In genomic region chr12:88370321-88370720, GRCm38 (mm10) we compare ENCODE assay signal across 29 mouse cellular contexts. TPM values are rescaled to one million over a fixed set of nuclear protein-coding genes. Genes with fewer than 3 reads are reported as not detected.
DNase-seq lines count a peak whose midpoint lies in the region; ATAC-seq and TF ChIP-seq lines count a peak whose summit lies in the region.
"Not testable (repeated sequence)": the region's sequence is repeated elsewhere in the genome, so short reads cannot be mapped to it uniquely, and the experiment has no call there.
"Had no signal": no experiment of that assay in that cellular context is flagged by ENCODE, and none has a peak within 500 bp of the region (broad histone marks: within the 10 kb centered on the region; RNA-seq: fewer than 3 reads in every experiment).

No protein-coding gene starts in this region.

- intact Hi-C loops in left cerebral cortex, adult 2 months (cut with DNase I), result not testable (repeated sequence)

- peaks cover 9 to 27% of the 10 kb centered on the region in 2 experiments for H3K4me1 ChIP-seq in MEL (ENCODE audit: control insufficient read depth in 1 of 2, insufficient read depth in 2 of 2, low read length in 2 of 2)
- not testable (repeated sequence) for H3K4me1 ChIP-seq in cortical plate, adult 2 months (ENCODE audit: control insufficient read depth, insufficient read depth, low read length); heart, postnatal 0 days (ENCODE audit: control insufficient read depth, insufficient read depth); kidney, adult 2 months (ENCODE audit: control insufficient read depth, insufficient read depth, low read length); kidney, postnatal 0 days (replicated peaks; ENCODE audit: insufficient read depth, low read length); lung, postnatal 0 days (ENCODE audit: insufficient read depth, low read depth, low read length); stomach, postnatal 0 days (replicated peaks; ENCODE audit: control insufficient read depth, insufficient read depth)

- not testable (repeated sequence) for H3K4me3 ChIP-seq in MEL (ENCODE audit: control insufficient read depth in 1 of 2, insufficient read depth in 1 of 2, low read depth in 2 of 2, low read length in 2 of 2); cortical plate, adult 2 months (ENCODE audit: insufficient read depth, low read length); heart, postnatal 0 days (ENCODE audit: low read depth, low read length); kidney, adult 2 months (ENCODE audit: insufficient read depth, low read depth, low read length); kidney, postnatal 0 days (replicated peaks; ENCODE audit: low read depth, low read length); left cerebral cortex, adult 2 months; lung, postnatal 0 days (ENCODE audit: low read depth, low read length); stomach, postnatal 0 days (ENCODE audit: low read depth, low read length)

- not testable (repeated sequence) for TF ChIP-seq EP300 in MEL (IDR thresholded peaks at IDR 0.05; ENCODE audit: low read depth in 1 of 2, low read length in 2 of 2); heart, postnatal 0 days (IDR thresholded peaks at IDR 0.05; ENCODE audit: low read depth); lung, postnatal 0 days (IDR thresholded peaks at IDR 0.05); stomach, postnatal 0 days (optimal IDR thresholded peaks at IDR 0.05)

- TF ChIP-seq POLR2A in MEL (IDR thresholded peaks at IDR 0.05; ENCODE audit: control insufficient read depth in 1 of 2, insufficient read depth in 1 of 2, low read depth in 1 of 2, low read length in 2 of 2, poor library complexity in 1 of 2); cortical plate, adult 2 months (IDR thresholded peaks at IDR 0.05; ENCODE audit: extremely low read depth, insufficient read depth, low read length); kidney, adult 2 months (IDR thresholded peaks at IDR 0.05; ENCODE audit: low read depth, low read length): not testable (repeated sequence)

- peak; percentile 44 for DNase-seq in MEL (ENCODE audit: low read depth, low spot score)
- DNase-seq in heart, postnatal 0 days (ENCODE audit: low spot score); left cerebral cortex, adult 2 months (ENCODE audit: extremely low spot score in 1 of 2, low spot score in 2 of 2); lung, postnatal 0 days (ENCODE audit: low spot score); stomach, postnatal 0 days (ENCODE audit: low spot score): not testable (repeated sequence)
- DNase-seq in kidney, adult 2 months, result peak; percentile 30
- DNase-seq in kidney, postnatal 0 days (ENCODE audit: low spot score), result peak; percentile 44

- TF ChIP-seq RAD21 in MEL (IDR thresholded peaks at IDR 0.05; ENCODE audit: low read depth, low read length), result 0 out of 2 replicates have a peak, but pooled peaks have one; percentile 0

- TF ChIP-seq CTCF in MEL (IDR thresholded peaks at IDR 0.05 in 2 of 3, conservative IDR thresholded peaks at IDR 0.05 in 1 of 3; ENCODE audit: control insufficient read depth in 1 of 3, insufficient read depth in 1 of 3, low read depth in 2 of 3, low read length in 3 of 3, poor library complexity in 1 of 3, severe bottlenecking in 1 of 3), result peak in 2 of 3 experiments; percentile 13 to 21; a peak in 1 of 6 replicates
- 0 out of 2 replicates have a peak, but pooled peaks have one; percentile 3 for TF ChIP-seq CTCF in cortical plate, adult 2 months (IDR thresholded peaks at IDR 0.05; ENCODE audit: extremely low read depth, insufficient read depth, low read length)
- peak; percentile 19 for TF ChIP-seq CTCF in heart, postnatal 0 days (IDR thresholded peaks at IDR 0.05; ENCODE audit: low read depth)
- TF ChIP-seq CTCF in kidney, adult 2 months (conservative IDR thresholded peaks at IDR 0.05; ENCODE audit: insufficient read depth, insufficient read length, low read depth, low read length), result not testable (repeated sequence)
- peak; percentile 52 for TF ChIP-seq CTCF in kidney, postnatal 0 days (IDR thresholded peaks at IDR 0.05; ENCODE audit: low read depth)
- peak; percentile 36 for TF ChIP-seq CTCF in left cerebral cortex, adult 2 months (IDR thresholded peaks at IDR 0.05)
- peak; percentile 36 for TF ChIP-seq CTCF in lung, postnatal 0 days (IDR thresholded peaks at IDR 0.05)
- TF ChIP-seq CTCF in stomach, postnatal 0 days (IDR thresholded peaks at IDR 0.05; ENCODE audit: low read depth), result peak; percentile 50

- WGBS in heart, postnatal 0 days, result 7% methylated on average over 1 of the region's 1 CpGs
- 5% methylated on average over 1 of the region's 1 CpGs for WGBS in kidney, adult 2 months
- 0% methylated on average over 1 of the region's 1 CpGs for WGBS in kidney, postnatal 0 days
- WGBS in lung, postnatal 0 days, result 0% methylated on average over 1 of the region's 1 CpGs
- 8% methylated on average over 1 of the region's 1 CpGs for WGBS in stomach, postnatal 0 days

- peaks cover 0 to 21% of the 10 kb centered on the region in 2 experiments for H3K36me3 ChIP-seq in MEL (ENCODE audit: control insufficient read depth in 1 of 2, insufficient read depth in 2 of 2, low read length in 2 of 2)
- not testable (repeated sequence) for H3K36me3 ChIP-seq in heart, postnatal 0 days (replicated peaks; ENCODE audit: control insufficient read depth, insufficient read depth, low read length); kidney, adult 2 months (ENCODE audit: control insufficient read depth, insufficient read depth, low read length); kidney, postnatal 0 days (ENCODE audit: insufficient read depth, low read length); lung, postnatal 0 days (ENCODE audit: insufficient read depth, low read length); stomach, postnatal 0 days (ENCODE audit: control insufficient read depth, insufficient read depth, low read length)

- not testable (repeated sequence) for H3K27me3 ChIP-seq in MEL (ENCODE audit: control insufficient read depth in 1 of 2, insufficient read depth in 2 of 2, low read length in 2 of 2); heart, postnatal 0 days (ENCODE audit: control insufficient read depth, insufficient read depth, low read length); kidney, adult 2 months (replicated peaks; ENCODE audit: control insufficient read depth, insufficient read depth, low read length); kidney, postnatal 0 days (ENCODE audit: insufficient read depth, low read length); lung, postnatal 0 days (replicated peaks; ENCODE audit: insufficient read depth, low read length); stomach, postnatal 0 days (ENCODE audit: control insufficient read depth, insufficient read depth, low read length)

- H3K9me3 ChIP-seq in MEL (replicated peaks; ENCODE audit: insufficient read depth, low read length); heart, postnatal 0 days (replicated peaks; ENCODE audit: control insufficient read depth, low read length); kidney, postnatal 0 days (replicated peaks; ENCODE audit: low read length); lung, postnatal 0 days (ENCODE audit: low read length); stomach, postnatal 0 days (ENCODE audit: control insufficient read depth, low read length): not testable (repeated sequence)

- H3K27ac ChIP-seq in MEL (ENCODE audit: control insufficient read depth, low read depth, low read length), result peak overlapping the region; percentile 61
- not testable (repeated sequence) for H3K27ac ChIP-seq in cortical plate, adult 2 months (ENCODE audit: insufficient read depth, low read length); heart, postnatal 0 days (ENCODE audit: low read depth); kidney, adult 2 months (ENCODE audit: insufficient read depth, low read depth, low read length); kidney, postnatal 0 days; left cerebral cortex, adult 2 months; lung, postnatal 0 days (ENCODE audit: low read length); stomach, postnatal 0 days (replicated peaks)

- H3K9ac ChIP-seq in MEL (ENCODE audit: control insufficient read depth, low read depth, low read length, poor library complexity, severe bottlenecking), result peak overlapping the region; percentile 25; the same call in 1 of the 2 replicates
- H3K9ac ChIP-seq in heart, postnatal 0 days (replicated peaks; ENCODE audit: low read depth, low read length); kidney, postnatal 0 days (ENCODE audit: low read depth, low read length); lung, postnatal 0 days (replicated peaks; ENCODE audit: low read depth); stomach, postnatal 0 days (ENCODE audit: low read length): not testable (repeated sequence)

- not testable (repeated sequence) for ATAC-seq in heart, postnatal 0 days (ENCODE audit: insufficient read depth, low read depth); kidney, postnatal 0 days (replicated peaks; ENCODE audit: low FRiP score, low read depth); lung, postnatal 0 days; stomach, postnatal 0 days (ENCODE audit: low FRiP score, low TSS enrichment)

- not testable (repeated sequence) for H3K79me2 ChIP-seq in MEL (ENCODE audit: control insufficient read depth, insufficient read depth, low read length, poor library complexity)

- H3K4me2 ChIP-seq in heart, postnatal 0 days (ENCODE audit: low read depth, low read length); kidney, postnatal 0 days (ENCODE audit: low read length); lung, postnatal 0 days (replicated peaks; ENCODE audit: low read depth, low read length); stomach, postnatal 0 days (replicated peaks; ENCODE audit: low read depth): not testable (repeated sequence)

RNA-seq across cellular contexts. Expression of gene Adck1, which starts 10.0 kb away (rescaled TPM):
- 24.8 and 30.6 TPM in 2 replicates for total RNA-seq in MEL (2012; rRNA removed)
- polyA plus RNA-seq in MEL (2012; ENCODE audit: insufficient read depth in 1 of 2, insufficient read length in 2 of 2, low read depth in 1 of 2, low replicate concordance in 2 of 2, missing spikeins in 1 of 2), result 10 to 100 TPM in 1 of 2 experiments, not detected in 1; 34.3 TPM
- 46.0 and 47.5 TPM in 2 replicates for polyA plus RNA-seq in cortical plate, adult 2 months (2012; rRNA removed)
- total RNA-seq in heart, postnatal 0 days (2014; rRNA removed; ENCODE audit: low replicate concordance), result 30.3 and 33.2 TPM in 2 replicates
- polyA plus RNA-seq in heart, postnatal 0 days (2015; fragmentation: Nextera tagmentation; extraction: Ambion mirVana), result 22.1 and 23.4 TPM in 2 replicates
- polyA plus RNA-seq in kidney, adult 2 months (2012; rRNA removed), result 33.2 and 37.8 TPM in 2 replicates
- 24.8 and 25.6 TPM in 2 replicates for polyA plus RNA-seq in kidney, postnatal 0 days (2015; fragmentation: Nextera tagmentation; extraction: Ambion mirVana)
- 10 to 100 TPM; 32.7 to 35.0 TPM for total RNA-seq in left cerebral cortex, adult 2 months (2021)
- polyA plus RNA-seq in lung, postnatal 0 days (2015; fragmentation: Nextera tagmentation; extraction: Ambion mirVana), result 12.5 and 12.9 TPM in 2 replicates
- polyA plus RNA-seq in stomach, postnatal 0 days (2015; fragmentation: Nextera tagmentation; extraction: Ambion mirVana), result 10.4 and 10.5 TPM in 2 replicates

RNA-seq across cellular contexts. Expression of gene Gm5039, which starts 46.5 kb away (rescaled TPM):
- not detected in 2 replicates for total RNA-seq in MEL (2012; rRNA removed)
- polyA plus RNA-seq in MEL (2012; ENCODE audit: insufficient read depth in 1 of 2, insufficient read length in 2 of 2, low read depth in 1 of 2, low replicate concordance in 2 of 2, missing spikeins in 1 of 2), result under 1 TPM in 1 of 2 experiments, not detected in 1; 0.06 TPM
- not detected in 2 replicates for polyA plus RNA-seq in cortical plate, adult 2 months (2012; rRNA removed)
- total RNA-seq in heart, postnatal 0 days (2014; rRNA removed; ENCODE audit: low replicate concordance), result not detected in 2 replicates
- polyA plus RNA-seq in heart, postnatal 0 days (2015; fragmentation: Nextera tagmentation; extraction: Ambion mirVana), result not detected in 2 replicates
- polyA plus RNA-seq in kidney, adult 2 months (2012; rRNA removed), result not detected in 2 replicates
- polyA plus RNA-seq in kidney, postnatal 0 days (2015; fragmentation: Nextera tagmentation; extraction: Ambion mirVana), result not detected in 2 replicates
- total RNA-seq in left cerebral cortex, adult 2 months (2021), result not detected
- not detected in 2 replicates for polyA plus RNA-seq in lung, postnatal 0 days (2015; fragmentation: Nextera tagmentation; extraction: Ambion mirVana)
- not detected in 2 replicates for polyA plus RNA-seq in stomach, postnatal 0 days (2015; fragmentation: Nextera tagmentation; extraction: Ambion mirVana)
- total RNA-seq: adrenal gland, adult 18-20 months; adrenal gland, postnatal 10 days; adrenal gland, postnatal 36 days; CH12.LX; gastrocnemius, adult 8-10 months; gastrocnemius, postnatal 25 days; heart, adult 18-20 months; heart, postnatal 25 days; hematopoietic stem cell, adult 5-6 weeks had no signal
- polyA plus RNA-seq: activated CD4-positive, CD25-positive, alpha-beta regulatory T cell, adult 4 months; embryonic facial prominence, embryonic 12.5 days; embryonic facial prominence, embryonic 15.5 days; forebrain, embryonic 11.5 days; forebrain, embryonic 14.5 days; G1E; gonadal fat pad, adult 2 months; heart, embryonic 10.5 days; heart, embryonic 13.5 days; heart, embryonic 16.5 days; hindbrain, embryonic 12.5 days; hindbrain, embryonic 15.5 days had no signal
